Mouse (Mus musculus): ENCODE data around the gene Gramd1a.

DNA sequence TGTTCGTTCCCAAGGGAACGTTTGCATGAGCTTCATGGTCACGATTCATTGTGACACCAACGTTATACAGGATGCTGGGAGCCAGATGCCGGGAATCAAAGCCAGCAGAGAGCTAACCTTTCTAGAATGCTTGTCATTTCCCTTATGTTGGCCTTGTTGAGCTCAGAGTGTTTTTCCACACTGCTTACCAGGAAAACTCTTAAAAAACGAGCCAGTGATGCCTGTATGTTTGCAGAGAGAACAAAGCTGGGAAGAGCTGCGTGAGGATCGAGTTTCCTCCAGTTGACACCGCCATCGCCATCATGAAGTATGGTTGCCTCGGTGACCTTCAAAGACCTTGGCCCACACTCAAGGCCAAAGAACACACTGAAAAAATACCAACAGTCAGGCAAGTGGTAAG is 6.6 kb upstream of the Gramd1a start:
- TF ChIP-seq POLR2A (IDR thresholded peaks at IDR 0.05; ENCODE audit: borderline replicate concordance, control insufficient read depth, low read depth, low read length) = no peak
- no peak for TF ChIP-seq CTCF (IDR thresholded peaks at IDR 0.05; ENCODE audit: control insufficient read depth, insufficient read depth, low read length)

All from bone marrow, adult 2 months (tissue).